Mouse (Mus musculus): ENCODE results near the gene Eid1. TPM values are rescaled to one million over a fixed set of nuclear protein-coding genes. Genes with fewer than 3 reads are reported as not detected.

Eid1 gene
- polyA plus RNA-seq, 1 experiment from 2014 or later = 314 TPM

DNA sequence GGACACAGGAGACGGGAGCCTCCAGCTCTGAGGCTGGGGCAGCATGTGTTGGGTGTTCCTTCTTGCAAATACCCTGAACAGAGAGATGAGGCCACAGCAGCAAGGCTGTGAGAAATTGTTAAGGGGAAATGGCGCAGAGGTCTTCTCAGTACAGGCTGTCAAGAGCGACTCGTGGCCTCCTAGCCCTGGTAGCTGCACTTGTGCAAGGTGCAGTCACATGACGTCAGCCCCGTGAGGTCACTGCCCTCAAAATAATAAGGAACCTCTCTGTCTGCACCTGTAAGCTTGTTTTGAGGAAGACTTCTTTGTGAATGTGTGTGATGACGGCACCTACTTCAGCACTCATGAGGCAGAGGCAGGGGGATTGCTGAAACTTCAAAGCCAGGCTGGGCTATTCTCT lies 11.0 kb downstream of the Eid1 start:
- Histone ChIP-seq H3K9ac (ENCODE audit: low read depth, low read length) (no peak overlapping the region), H3K4me1 (replicated peaks; ENCODE audit: control insufficient read depth, insufficient read depth, low read length) (no peaks in the 10 kb centered on the region; the same call in 1 of the 2 replicates), H3K27ac (ENCODE audit: low read depth, low read length) (no peak overlapping the region), H3K36me3 (ENCODE audit: control insufficient read depth, insufficient read depth, low read length) (no peaks in the 10 kb centered on the region), H3K4me2 (replicated peaks; ENCODE audit: low read depth, low read length) (no peak overlapping the region), H3K9me3 (ENCODE audit: control insufficient read depth, low read length) (no peaks in the 10 kb centered on the region), H3K4me3 (ENCODE audit: low read depth, low read length) (no peak overlapping the region), H3K27me3 (ENCODE audit: control insufficient read depth, insufficient read depth, low read length) (no peaks in the 10 kb centered on the region)
- ATAC-seq (ENCODE audit: low FRiP score) (no peak), DNase-seq (ENCODE audit: low spot score) (no peak)
- 87% methylated on average over 7 of the region's 7 CpGs for WGBS

DNA sequence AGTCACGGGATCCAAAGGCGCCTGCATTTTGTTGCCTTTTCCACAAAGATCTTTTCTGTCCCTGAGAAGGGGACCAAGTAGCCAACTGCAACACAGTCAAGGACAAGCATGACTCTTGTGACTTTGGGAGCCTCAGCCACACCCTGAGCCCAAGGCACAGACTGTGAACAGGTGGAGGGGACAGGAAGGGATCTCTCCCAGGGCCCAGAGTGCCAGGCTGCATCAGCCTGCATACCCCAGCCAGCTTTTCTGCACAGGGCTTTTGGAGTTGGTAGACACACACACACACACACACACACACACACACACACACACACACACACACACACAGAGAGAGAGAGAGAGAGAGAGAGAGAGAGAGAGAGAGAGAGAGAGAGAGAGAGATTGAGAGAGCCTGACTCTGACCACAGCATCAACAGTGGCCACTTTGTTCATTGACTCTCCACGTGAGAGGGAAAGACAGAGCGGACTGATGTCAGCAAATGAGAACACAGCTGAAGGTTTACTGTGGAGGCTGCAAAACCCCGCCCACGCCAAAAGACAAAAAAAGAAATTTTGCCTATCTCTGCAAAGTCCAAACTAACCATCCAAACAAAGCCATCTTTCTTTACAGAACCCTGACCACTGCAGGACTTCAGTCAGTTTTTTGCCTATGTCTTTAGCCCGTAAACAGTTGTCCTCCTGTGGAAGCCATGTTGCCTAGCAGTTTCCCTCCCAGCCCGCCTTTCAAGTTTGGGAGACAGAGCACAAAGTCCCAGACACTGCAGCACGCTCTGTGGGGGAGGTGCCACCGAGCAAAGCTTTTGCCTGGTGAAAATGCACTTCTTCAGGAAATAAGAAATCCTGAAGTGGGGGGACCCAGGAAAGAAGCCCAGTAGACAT lies 11.9 kb downstream of the Eid1 start:
- Histone ChIP-seq H3K9ac (ENCODE audit: low read depth, low read length) (no peak overlapping the region), H3K4me3 (ENCODE audit: low read depth, low read length) (no peak overlapping the region), H3K27me3 (ENCODE audit: control insufficient read depth, insufficient read depth, low read length) (no peaks in the 10 kb centered on the region), H3K4me1 (replicated peaks; ENCODE audit: control insufficient read depth, insufficient read depth, low read length) (no peaks in the 10 kb centered on the region; the same call in 1 of the 2 replicates), H3K36me3 (ENCODE audit: control insufficient read depth, insufficient read depth, low read length) (no peaks in the 10 kb centered on the region), H3K4me2 (replicated peaks; ENCODE audit: low read depth, low read length) (no peak overlapping the region), H3K27ac (ENCODE audit: low read depth, low read length) (0 out of 2 replicates have a peak overlapping the region, but pooled peaks have one; percentile 30), H3K9me3 (ENCODE audit: control insufficient read depth, low read length) (no peaks in the 10 kb centered on the region)
- DNase-seq (ENCODE audit: low spot score) (peak; percentile 21), ATAC-seq (ENCODE audit: low FRiP score) (no peak)
- 63% methylated on average over 10 of the region's 10 CpGs for WGBS

DNA sequence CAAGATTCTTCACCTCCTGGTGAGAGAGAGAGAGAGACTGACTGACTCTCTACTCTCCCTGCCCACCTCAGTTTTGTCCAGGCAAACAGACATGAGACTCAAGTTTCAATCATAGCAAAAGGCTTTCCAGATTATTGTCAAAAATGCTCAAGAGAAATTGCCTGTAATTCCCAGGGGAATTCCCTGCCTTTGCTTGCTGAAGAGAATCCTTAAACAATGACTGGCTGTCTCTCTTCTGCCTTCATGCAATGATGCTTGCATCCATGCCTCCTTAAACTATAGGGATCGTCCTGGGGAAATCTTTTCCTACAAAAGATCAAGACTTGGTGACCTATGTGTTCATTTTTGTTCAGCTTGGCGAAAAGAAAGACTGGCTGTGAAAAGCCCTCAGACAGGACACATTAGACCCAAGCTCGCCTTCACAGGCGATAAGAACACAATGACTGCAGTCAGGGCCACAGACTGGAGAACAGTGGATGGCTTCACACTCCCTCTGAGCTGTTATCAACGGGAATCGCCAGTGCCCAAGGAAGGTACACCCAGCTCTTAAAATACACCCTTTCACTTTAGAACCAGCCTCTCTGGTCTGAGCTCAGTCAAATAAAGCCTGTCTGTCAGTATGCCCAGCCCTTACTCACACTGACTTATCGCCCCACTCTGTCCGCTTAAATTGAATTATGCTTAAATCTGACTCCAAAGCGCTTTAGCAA lies 12.7 kb downstream of the Eid1 start:
- H3K9me3 ChIP-seq (ENCODE audit: control insufficient read depth, low read length) = no peaks in the 10 kb centered on the region
- 0 out of 2 replicates have a peak overlapping the region, but pooled peaks have one; percentile 30 for H3K27ac ChIP-seq (ENCODE audit: low read depth, low read length)
- no peak overlapping the region for H3K4me2 ChIP-seq (replicated peaks; ENCODE audit: low read depth, low read length)
- H3K4me1 ChIP-seq (replicated peaks; ENCODE audit: control insufficient read depth, insufficient read depth, low read length) = no peaks in the 10 kb centered on the region; the same call in 1 of the 2 replicates
- WGBS = 56% methylated on average over 9 of the region's 9 CpGs
- H3K36me3 ChIP-seq (ENCODE audit: control insufficient read depth, insufficient read depth, low read length) = no peaks in the 10 kb centered on the region
- no peak overlapping the region for H3K9ac ChIP-seq (ENCODE audit: low read depth, low read length)
- DNase-seq (ENCODE audit: low spot score) = peak; percentile 25
- H3K27me3 ChIP-seq (ENCODE audit: control insufficient read depth, insufficient read depth, low read length) = no peaks in the 10 kb centered on the region
- ATAC-seq (ENCODE audit: low FRiP score) = peak; percentile 43; the same call in 1 of the 2 replicates
- no peak overlapping the region for H3K4me3 ChIP-seq (ENCODE audit: low read depth, low read length)

DNA sequence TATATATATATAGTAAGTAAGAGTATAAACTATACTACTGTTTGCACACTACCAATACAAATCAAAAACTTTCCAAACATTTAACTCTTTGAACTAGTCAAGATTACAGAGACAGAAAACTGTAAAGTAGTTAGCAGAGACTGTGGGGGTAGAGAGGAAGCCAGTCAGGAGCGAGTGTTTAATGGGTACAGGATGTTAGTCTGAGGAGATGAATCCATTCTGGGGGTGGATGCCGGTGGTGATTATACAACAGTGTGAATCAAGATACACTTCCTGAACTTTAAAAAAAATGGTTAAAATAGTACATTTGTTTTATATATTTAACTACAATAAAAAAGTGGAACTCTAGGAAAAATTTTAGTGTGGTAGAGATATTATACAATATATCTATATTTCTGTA lies 19.1 kb downstream of the Eid1 start:
- H3K4me1 ChIP-seq (replicated peaks; ENCODE audit: control insufficient read depth, insufficient read depth, low read length) = no peaks in the 10 kb centered on the region
- no peaks in the 10 kb centered on the region for H3K27me3 ChIP-seq (ENCODE audit: control insufficient read depth, insufficient read depth, low read length)
- H3K27ac ChIP-seq (ENCODE audit: low read depth, low read length) = no peak overlapping the region
- H3K4me2 ChIP-seq (replicated peaks; ENCODE audit: low read depth, low read length) = no peak overlapping the region
- no peak overlapping the region for H3K4me3 ChIP-seq (ENCODE audit: low read depth, low read length)
- DNase-seq (ENCODE audit: low spot score) (no peak), ATAC-seq (ENCODE audit: low FRiP score) (no peak)
- H3K36me3 ChIP-seq (ENCODE audit: control insufficient read depth, insufficient read depth, low read length) = no peaks in the 10 kb centered on the region
- H3K9me3 ChIP-seq (ENCODE audit: control insufficient read depth, low read length) = no peaks in the 10 kb centered on the region
- H3K9ac ChIP-seq (ENCODE audit: low read depth, low read length) = no peak overlapping the region
- WGBS = 77% methylated on average over 2 of the region's 2 CpGs

DNA sequence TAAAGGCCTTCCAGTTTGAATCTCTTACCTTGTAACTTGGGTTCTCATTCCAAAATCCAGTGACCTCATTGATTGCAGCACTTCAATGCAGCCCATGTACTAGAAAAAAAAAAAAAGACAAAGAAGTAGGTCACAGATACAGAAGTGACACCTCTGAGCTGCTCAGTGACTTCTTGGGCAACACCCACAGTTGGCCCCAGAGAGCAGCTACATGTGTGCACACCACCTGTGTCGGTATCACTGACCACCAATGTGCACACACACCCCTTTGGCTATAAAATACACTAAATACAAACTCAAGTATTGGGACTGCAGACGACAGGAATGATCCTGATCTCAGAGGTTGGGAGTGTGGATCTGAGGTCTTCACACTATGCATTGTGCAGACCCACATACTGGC lies 21.9 kb downstream of the Eid1 start:
- Histone ChIP-seq H3K9ac (ENCODE audit: low read depth, low read length) (no peak overlapping the region), H3K36me3 (ENCODE audit: control insufficient read depth, insufficient read depth, low read length) (no peaks in the 10 kb centered on the region), H3K27ac (ENCODE audit: low read depth, low read length) (no peak overlapping the region), H3K4me2 (replicated peaks; ENCODE audit: low read depth, low read length) (no peak overlapping the region), H3K4me1 (replicated peaks; ENCODE audit: control insufficient read depth, insufficient read depth, low read length) (no peaks in the 10 kb centered on the region), H3K4me3 (ENCODE audit: low read depth, low read length) (no peak overlapping the region), H3K9me3 (ENCODE audit: control insufficient read depth, low read length) (no peaks in the 10 kb centered on the region), H3K27me3 (ENCODE audit: control insufficient read depth, insufficient read depth, low read length) (no peaks in the 10 kb centered on the region)
- 90% methylated on average over 2 of the region's 2 CpGs for WGBS
- no peak for ATAC-seq (ENCODE audit: low FRiP score)
- DNase-seq (ENCODE audit: low spot score) = no peak

DNA sequence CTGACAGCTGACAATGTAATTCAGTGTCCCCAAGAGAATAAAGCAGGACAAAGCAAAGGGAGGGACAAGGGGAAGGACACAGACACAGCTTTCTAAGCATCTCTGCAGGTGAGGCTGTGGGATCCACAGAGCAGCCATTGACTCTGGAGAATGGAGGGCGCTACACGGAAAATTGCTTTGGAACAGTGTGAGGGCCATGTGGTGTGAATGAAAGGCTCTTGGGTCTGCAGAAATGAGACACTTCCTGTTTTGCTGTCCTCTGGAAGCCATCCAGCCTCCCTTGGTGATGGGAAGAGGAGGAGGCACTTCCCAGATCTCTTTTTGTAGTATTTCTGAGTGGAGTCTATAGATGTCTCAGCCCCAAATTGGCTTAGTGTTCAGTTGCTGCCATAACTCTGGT lies 23.3 kb downstream of the Eid1 start:
- no peaks in the 10 kb centered on the region for H3K27me3 ChIP-seq (ENCODE audit: control insufficient read depth, insufficient read depth, low read length)
- H3K9me3 ChIP-seq (ENCODE audit: control insufficient read depth, low read length) = no peaks in the 10 kb centered on the region
- H3K4me3 ChIP-seq (ENCODE audit: low read depth, low read length) = no peak overlapping the region
- no peaks in the 10 kb centered on the region for H3K4me1 ChIP-seq (replicated peaks; ENCODE audit: control insufficient read depth, insufficient read depth, low read length)
- H3K36me3 ChIP-seq (ENCODE audit: control insufficient read depth, insufficient read depth, low read length) = no peaks in the 10 kb centered on the region
- ATAC-seq (ENCODE audit: low FRiP score) = no peak
- no peak for DNase-seq (ENCODE audit: low spot score)
- H3K4me2 ChIP-seq (replicated peaks; ENCODE audit: low read depth, low read length) = no peak overlapping the region
- no peak overlapping the region for H3K27ac ChIP-seq (ENCODE audit: low read depth, low read length)
- no peak overlapping the region for H3K9ac ChIP-seq (ENCODE audit: low read depth, low read length)
- 47% methylated on average over 2 of the region's 2 CpGs for WGBS

DNA sequence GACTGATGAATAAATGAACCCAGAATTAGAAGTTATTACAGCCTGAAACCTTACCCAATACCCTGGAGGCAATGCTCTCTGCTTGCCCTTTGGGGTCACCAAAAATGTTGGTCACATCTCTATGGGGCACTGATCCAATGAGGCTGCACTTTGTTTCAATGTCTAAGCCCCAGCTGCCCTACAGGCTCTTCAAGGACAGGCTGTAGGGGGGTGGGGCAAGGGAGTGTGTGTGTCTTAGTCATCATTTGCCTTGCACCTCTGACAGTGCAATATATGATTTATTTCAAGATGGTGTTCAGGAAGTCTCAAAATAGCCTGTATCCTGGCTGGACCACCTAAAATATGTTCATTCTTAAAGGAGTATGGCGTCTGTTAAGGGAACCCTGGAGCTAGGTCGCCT lies 28.7 kb downstream of the Eid1 start:
- 86% methylated on average over 2 of the region's 2 CpGs for WGBS
- no peaks in the 10 kb centered on the region for H3K4me1 ChIP-seq (replicated peaks; ENCODE audit: control insufficient read depth, insufficient read depth, low read length)
- ATAC-seq (ENCODE audit: low FRiP score) = no peak

DNA sequence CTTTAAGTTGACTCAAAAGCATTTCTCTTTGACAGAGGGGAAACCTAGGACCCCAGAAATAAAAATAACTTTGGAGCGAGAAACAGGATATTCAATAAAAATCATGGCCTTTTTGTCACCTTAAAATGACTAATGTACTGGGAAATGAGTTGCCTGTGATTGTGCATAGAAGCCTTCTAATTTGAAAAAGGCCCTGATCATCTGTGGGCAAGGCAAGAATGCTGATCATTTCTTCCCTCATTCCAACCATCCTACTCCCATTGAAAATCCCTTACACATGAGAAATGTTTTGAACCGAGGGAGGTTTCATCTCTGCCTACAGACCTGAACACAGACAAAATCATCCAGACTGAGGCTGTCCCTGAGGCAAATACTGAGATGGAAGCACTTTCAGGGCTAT lies 30.0 kb downstream of the Eid1 start:
- no peak overlapping the region for H3K4me3 ChIP-seq (ENCODE audit: low read depth, low read length)
- no peaks in the 10 kb centered on the region for H3K36me3 ChIP-seq (ENCODE audit: control insufficient read depth, insufficient read depth, low read length)
- 88% methylated on average over 2 of the region's 2 CpGs for WGBS
- no peak for ATAC-seq (ENCODE audit: low FRiP score)
- no peak overlapping the region for H3K4me2 ChIP-seq (replicated peaks; ENCODE audit: low read depth, low read length)
- DNase-seq (ENCODE audit: low spot score) = no peak
- H3K27ac ChIP-seq (ENCODE audit: low read depth, low read length) = no peak overlapping the region
- no peaks in the 10 kb centered on the region for H3K27me3 ChIP-seq (ENCODE audit: control insufficient read depth, insufficient read depth, low read length)
- no peak overlapping the region for H3K9ac ChIP-seq (ENCODE audit: low read depth, low read length)
- H3K4me1 ChIP-seq (replicated peaks; ENCODE audit: control insufficient read depth, insufficient read depth, low read length) = no peaks in the 10 kb centered on the region
- no peaks in the 10 kb centered on the region for H3K9me3 ChIP-seq (ENCODE audit: control insufficient read depth, low read length)

More for the DNA sequence above, 28.7 kb downstream of the Eid1 start:
- no peak overlapping the region for H3K4me2 ChIP-seq (replicated peaks; ENCODE audit: low read depth, low read length)
- no peak overlapping the region for H3K27ac ChIP-seq (ENCODE audit: low read depth, low read length)
- no peaks in the 10 kb centered on the region for H3K9me3 ChIP-seq (ENCODE audit: control insufficient read depth, low read length)
- no peaks in the 10 kb centered on the region for H3K36me3 ChIP-seq (ENCODE audit: control insufficient read depth, insufficient read depth, low read length)
- H3K9ac ChIP-seq (ENCODE audit: low read depth, low read length) = no peak overlapping the region
- no peak for DNase-seq (ENCODE audit: low spot score)
- H3K4me3 ChIP-seq (ENCODE audit: low read depth, low read length) = no peak overlapping the region
- no peaks in the 10 kb centered on the region for H3K27me3 ChIP-seq (ENCODE audit: control insufficient read depth, insufficient read depth, low read length)

Data from hindbrain, embryonic 11.5 days (tissue).